In genomic region chr8:123518667-123519066, GRCm38 (mm10) we compare ENCODE assay signal across 1 mouse cellular context.
TF ChIP-seq lines count a peak whose summit lies in the region.

Gene Gas8 (plus strand): TSS chr8:123518834.

TF ChIP-seq in CH12.LX, 34 proteins besides CTCF, POLR2A, EP300 and RAD21 (continued from another document):
- no peak; the same call in 1 of the 2 replicates for TF ChIP-seq MAZ (IDR thresholded peaks at IDR 0.05; ENCODE audit: low read depth, low read length)
- peak; percentile 92 for TF ChIP-seq CHD2 (IDR thresholded peaks at IDR 0.05; ENCODE audit: low read length)
- TF ChIP-seq MAX (IDR thresholded peaks at IDR 0.05; ENCODE audit: low read length) = no peak
- TF ChIP-seq SIN3A (IDR thresholded peaks at IDR 0.05; ENCODE audit: low read length) = peak; percentile 79
- TF ChIP-seq HCFC1 (IDR thresholded peaks at IDR 0.05; ENCODE audit: low read depth, low read length) = peak; percentile 34; the same call in 1 of the 2 replicates
- peak; percentile 63; the same call in 1 of the 2 replicates for TF ChIP-seq NELFE (IDR thresholded peaks at IDR 0.05; ENCODE audit: low read depth, low read length)
- peak; percentile 88 for TF ChIP-seq MXI1 (IDR thresholded peaks at IDR 0.05; ENCODE audit: low read depth, low read length)
TF ChIP-seq in CH12.LX: peak in this region for 9.
